9 mouse cellular contexts compared by ENCODE assay signal in genomic region chr2:148406971-148407869, GRCm38 (mm10). TPM values are rescaled to one million over a fixed set of nuclear protein-coding genes. Genes with fewer than 3 reads are reported as not detected.
DNase-seq lines count a peak whose midpoint lies in the region; ATAC-seq and TF ChIP-seq lines count a peak whose summit lies in the region.
"Had no signal": no experiment of that assay in that cellular context is flagged by ENCODE, and none has a peak within 500 bp of the region (broad histone marks: within the 10 kb centered on the region; RNA-seq: fewer than 3 reads in every experiment).

No protein-coding gene starts in this region.

- no peaks in the 10 kb centered on the region for H3K36me3 ChIP-seq in embryonic facial prominence, embryonic 14.5 days (ENCODE audit: control insufficient read depth, insufficient read depth, low read length)
- no peaks in the 10 kb centered on the region for H3K36me3 ChIP-seq in limb, embryonic 13.5 days
- H3K36me3 ChIP-seq in midbrain, embryonic 13.5 days = no peaks in the 10 kb centered on the region

- H3K27me3 ChIP-seq in embryonic facial prominence, embryonic 14.5 days (replicated peaks; ENCODE audit: control insufficient read depth, insufficient read depth, low read length) = peaks cover 54% of the 10 kb centered on the region
- H3K27me3 ChIP-seq in limb, embryonic 13.5 days = peaks cover 59% of the 10 kb centered on the region
- peaks cover 55% of the 10 kb centered on the region for H3K27me3 ChIP-seq in midbrain, embryonic 13.5 days

- 5% methylated on average over 55 of the region's 55 CpGs for WGBS in embryonic facial prominence, embryonic 14.5 days
- WGBS in limb, embryonic 13.5 days = 4% methylated on average over 55 of the region's 55 CpGs
- 5% methylated on average over 55 of the region's 55 CpGs for WGBS in midbrain, embryonic 13.5 days

- peaks cover 17% of the 10 kb centered on the region; the same call in 1 of the 2 replicates for H3K4me1 ChIP-seq in embryonic facial prominence, embryonic 14.5 days (ENCODE audit: control insufficient read depth, insufficient read depth, low read length)
- peaks cover 28% of the 10 kb centered on the region for H3K4me1 ChIP-seq in limb, embryonic 13.5 days
- H3K4me1 ChIP-seq in midbrain, embryonic 13.5 days (replicated peaks) = peaks cover 29% of the 10 kb centered on the region

- peak overlapping the region; percentile 69 for H3K27ac ChIP-seq in layer of hippocampus, adult 2 months
- no peak overlapping the region for H3K27ac ChIP-seq in embryonic facial prominence, embryonic 14.5 days (replicated peaks; ENCODE audit: low read depth, low read length)
- H3K27ac ChIP-seq in limb, embryonic 13.5 days = no peak overlapping the region
- no peak overlapping the region for H3K27ac ChIP-seq in midbrain, embryonic 13.5 days

- intact Hi-C loops in heart, postnatal 14 days (cut with DNase I) = loop anchor here (5.0 to 10.0 kb wide), 6 partner anchors 130 to 285 kb away; no protein-coding TSS in a partner anchor

- peak overlapping the region; percentile 61 for H3K9ac ChIP-seq in embryonic facial prominence, embryonic 14.5 days (ENCODE audit: low read depth, low read length)
- H3K9ac ChIP-seq in limb, embryonic 13.5 days = peak overlapping the region; percentile 58
- peak overlapping the region; percentile 48 for H3K9ac ChIP-seq in midbrain, embryonic 13.5 days (replicated peaks)

- ATAC-seq in embryonic facial prominence, embryonic 14.5 days (ENCODE audit: low read depth) = peak; percentile 32; the same call in 1 of the 2 replicates
- ATAC-seq in limb, embryonic 13.5 days (ENCODE audit: low FRiP score, low read depth) = peak; percentile 30
- ATAC-seq in midbrain, embryonic 13.5 days = peak; percentile 64

- no peaks in the 10 kb centered on the region for H3K9me3 ChIP-seq in embryonic facial prominence, embryonic 14.5 days (ENCODE audit: control insufficient read depth, low read length)
- H3K9me3 ChIP-seq in limb, embryonic 13.5 days = no peaks in the 10 kb centered on the region
- H3K9me3 ChIP-seq in midbrain, embryonic 13.5 days = no peaks in the 10 kb centered on the region

- TF ChIP-seq CTCF in layer of hippocampus, adult 2 months (conservative IDR thresholded peaks at IDR 0.05) = no peak

- DNase-seq in layer of hippocampus, adult 2 months (ENCODE audit: low spot score in 2 of 2) = no peak
- no peak for DNase-seq in layer of hippocampus, adult 18-20 months (ENCODE audit: low spot score in 2 of 2)
- no peak for DNase-seq in embryonic facial prominence, embryonic 14.5 days (ENCODE audit: low spot score)
- peak; percentile 54 to 64 for DNase-seq in heart, postnatal 14 days
- DNase-seq in thymus, postnatal 14 days = peak; percentile 19
- DNase-seq in layer of hippocampus, adult 11-12 months (ENCODE audit: low spot score) = no peak

- peak overlapping the region; percentile 78 for H3K4me2 ChIP-seq in embryonic facial prominence, embryonic 14.5 days (ENCODE audit: low read depth, low read length)
- H3K4me2 ChIP-seq in limb, embryonic 13.5 days (replicated peaks) = peak overlapping the region; percentile 80
- peak overlapping the region; percentile 62 for H3K4me2 ChIP-seq in midbrain, embryonic 13.5 days (replicated peaks)

- peak overlapping the region; percentile 44 for H3K4me3 ChIP-seq in layer of hippocampus, adult 2 months
- H3K4me3 ChIP-seq in embryonic facial prominence, embryonic 14.5 days (ENCODE audit: low read depth, low read length) = peak overlapping the region; percentile 43
- H3K4me3 ChIP-seq in limb, embryonic 13.5 days = peak overlapping the region; percentile 44
- peak overlapping the region; percentile 42 for H3K4me3 ChIP-seq in midbrain, embryonic 13.5 days (replicated peaks)

RNA-seq across cellular contexts. Expression of gene Thbd, which starts 0.8 kb away (rescaled TPM):
- 1 to 10 TPM; 5.3 to 6.9 TPM for total RNA-seq in layer of hippocampus, adult 2 months (2021)
- total RNA-seq in layer of hippocampus, adult 18-20 months (2021) = 1 to 10 TPM; 5.8 to 7.3 TPM
- polyA plus RNA-seq in embryonic facial prominence, embryonic 14.5 days (2014; fragmentation: Nextera tagmentation; extraction: Ambion mirVana) = 29.7 and 31.4 TPM in 2 replicates
- total RNA-seq in heart, postnatal 14 days (2021) = 10 to 100 TPM; 59.9 to 68.8 TPM
- 12.0 and 13.4 TPM in 2 replicates for polyA plus RNA-seq in limb, embryonic 13.5 days (2015; fragmentation: Nextera tagmentation; extraction: Ambion mirVana)
- 4.5 and 4.8 TPM in 2 replicates for polyA plus RNA-seq in midbrain, embryonic 13.5 days (2015; fragmentation: Nextera tagmentation; extraction: Ambion mirVana)
- total RNA-seq: MEL had no signal

RNA-seq across cellular contexts. Expression of gene Sstr4, which starts 12.1 kb away (rescaled TPM):
- total RNA-seq in layer of hippocampus, adult 2 months (2021) = 10 to 100 TPM; 75.5 TPM
- total RNA-seq in layer of hippocampus, adult 18-20 months (2021) = 10 to 100 TPM; 78.1 to 85.4 TPM
- 4.1 and 4.9 TPM in 2 replicates for polyA plus RNA-seq in embryonic facial prominence, embryonic 14.5 days (2014; fragmentation: Nextera tagmentation; extraction: Ambion mirVana)
- total RNA-seq in heart, postnatal 14 days (2021) = 1 to 10 TPM in 1 of 2 experiments, under 1 TPM in 1; 0.72 to 1.4 TPM
- 2.0 and 2.5 TPM in 2 replicates for polyA plus RNA-seq in limb, embryonic 13.5 days (2015; fragmentation: Nextera tagmentation; extraction: Ambion mirVana)
- polyA plus RNA-seq in midbrain, embryonic 13.5 days (2015; fragmentation: Nextera tagmentation; extraction: Ambion mirVana) = 0.79 and 1.5 TPM in 2 replicates
- total RNA-seq: MEL had no signal

RNA-seq across cellular contexts. Expression of gene Cd93, which starts 36.1 kb away (rescaled TPM):
- 1 to 10 TPM; 3.2 to 5.1 TPM for total RNA-seq in layer of hippocampus, adult 2 months (2021)
- 1 to 10 TPM; 3.0 to 3.5 TPM for total RNA-seq in layer of hippocampus, adult 18-20 months (2021)
- 14.0 and 14.6 TPM in 2 replicates for polyA plus RNA-seq in embryonic facial prominence, embryonic 14.5 days (2014; fragmentation: Nextera tagmentation; extraction: Ambion mirVana)
- 100 to 1,000 TPM; 123 to 126 TPM for total RNA-seq in heart, postnatal 14 days (2021)
- 8.2 and 8.6 TPM in 2 replicates for polyA plus RNA-seq in limb, embryonic 13.5 days (2015; fragmentation: Nextera tagmentation; extraction: Ambion mirVana)
- polyA plus RNA-seq in midbrain, embryonic 13.5 days (2015; fragmentation: Nextera tagmentation; extraction: Ambion mirVana) = 6.4 and 6.7 TPM in 2 replicates
- total RNA-seq: MEL had no signal

Comparison
In these comparisons a context has a peak if more than half of its experiments do, and no peak if none do; other contexts are left out.
1. DNase-seq: peak in heart, postnatal 14 days (2 of 2) and thymus, postnatal 14 days (single experiment); none in layer of hippocampus, adult 2 months (0 of 2), layer of hippocampus, adult 18-20 months (0 of 2), embryonic facial prominence, embryonic 14.5 days (single experiment) and layer of hippocampus, adult 11-12 months (single experiment).
2. RNA of gene Thbd, which starts 0.8 kb away (total RNA-seq): 59.9 to 68.8 TPM in heart, postnatal 14 days; 5.8 to 7.3 TPM in layer of hippocampus, adult 18-20 months and 5.3 to 6.9 TPM in layer of hippocampus, adult 2 months; every median in the first group is over 4 times any median in the second.
3. RNA of gene Sstr4, which starts 12.1 kb away (total RNA-seq): 78.1 to 85.4 TPM in layer of hippocampus, adult 18-20 months and 75.5 TPM in layer of hippocampus, adult 2 months; 0.72 to 1.4 TPM in heart, postnatal 14 days; every median in the first group is over 10 times any median in the second.
4. RNA of gene Cd93, which starts 36.1 kb away (total RNA-seq): 123 to 126 TPM in heart, postnatal 14 days; 3.2 to 5.1 TPM in layer of hippocampus, adult 2 months and 3.0 to 3.5 TPM in layer of hippocampus, adult 18-20 months; every median in the first group is over 10 times any median in the second.
5. Peak in every context shown above with its lines, with median percentiles within 50 percentile points of each other: H3K4me3 ChIP-seq, ATAC-seq, H3K4me2 ChIP-seq and H3K9ac ChIP-seq.